In genomic region chr17:35701978-35702461, GRCm38 (mm10) we compare ENCODE assay signal across 8 mouse cellular contexts. TPM values are rescaled to one million over a fixed set of nuclear protein-coding genes. Genes with fewer than 3 reads are reported as not detected.
A peak's percentile ranks its signal among the peaks of the same experiment; 100 is the strongest.
DNase-seq lines count a peak whose midpoint lies in the region; ATAC-seq and TF ChIP-seq lines count a peak whose summit lies in the region.

No protein-coding gene starts in this region.

- no peaks in the 10 kb centered on the region for H3K27me3 ChIP-seq in ES-Bruce4 (ENCODE audit: control insufficient read depth, insufficient read depth, low read length, poor library complexity, severe bottlenecking)
- H3K27me3 ChIP-seq in forebrain, embryonic 16.5 days (replicated peaks; ENCODE audit: control insufficient read depth, insufficient read depth, low read length), result no peaks in the 10 kb centered on the region
- H3K27me3 ChIP-seq in intestine, embryonic 16.5 days (replicated peaks; ENCODE audit: control insufficient read depth, insufficient read depth, low read length), result no peaks in the 10 kb centered on the region
- H3K27me3 ChIP-seq in liver, embryonic 16.5 days (ENCODE audit: control insufficient read depth, insufficient read depth, low read depth, low read length), result peaks cover 73% of the 10 kb centered on the region

- no peaks in the 10 kb centered on the region for H3K9me3 ChIP-seq in ES-Bruce4 (replicated peaks; ENCODE audit: control insufficient read depth, insufficient read depth, low read length, poor library complexity, severe bottlenecking)
- H3K9me3 ChIP-seq in forebrain, embryonic 16.5 days (ENCODE audit: control insufficient read depth, low read length), result no peaks in the 10 kb centered on the region
- H3K9me3 ChIP-seq in intestine, embryonic 16.5 days (ENCODE audit: control insufficient read depth, low read length), result no peaks in the 10 kb centered on the region
- no peaks in the 10 kb centered on the region for H3K9me3 ChIP-seq in liver, embryonic 16.5 days (replicated peaks; ENCODE audit: control insufficient read depth, low read length)

- no peak for DNase-seq in spleen, postnatal 10 days (ENCODE audit: low spot score in 2 of 2)

- H3K27ac ChIP-seq in ES-Bruce4 (ENCODE audit: insufficient read depth, low read length), result no peak overlapping the region
- 0 out of 2 replicates have a peak overlapping the region, but pooled peaks have one; percentile 25 for H3K27ac ChIP-seq in brown adipose tissue, adult 24 weeks (replicated peaks; ENCODE audit: low read depth, low read length)
- H3K27ac ChIP-seq in forebrain, embryonic 16.5 days (ENCODE audit: low read length), result peak overlapping the region; percentile 100
- peak overlapping the region; percentile 97 for H3K27ac ChIP-seq in intestine, embryonic 16.5 days (ENCODE audit: low read length)
- no peak overlapping the region for H3K27ac ChIP-seq in liver, embryonic 16.5 days (ENCODE audit: low read length)
- H3K27ac ChIP-seq in olfactory bulb, adult 2 months (ENCODE audit: insufficient read depth, low read depth, low read length), result peak overlapping the region; percentile 81

- H3K9ac ChIP-seq in ES-Bruce4 (ENCODE audit: low read depth, poor library complexity, severe bottlenecking), result no peak overlapping the region
- H3K9ac ChIP-seq in forebrain, embryonic 16.5 days (replicated peaks; ENCODE audit: low read depth, low read length), result peak overlapping the region; percentile 90
- peak overlapping the region; percentile 77 for H3K9ac ChIP-seq in intestine, embryonic 16.5 days (ENCODE audit: low read depth, low read length)
- no peak overlapping the region for H3K9ac ChIP-seq in liver, embryonic 16.5 days (ENCODE audit: low read depth, low read length)

- TF ChIP-seq CTCF in ES-Bruce4 (IDR thresholded peaks at IDR 0.05; ENCODE audit: low read depth, low read length), result no peak
- no peak for TF ChIP-seq CTCF in olfactory bulb, adult 2 months (IDR thresholded peaks at IDR 0.05; ENCODE audit: insufficient read depth, low read depth, low read length)

- H3K4me1 ChIP-seq in ES-Bruce4 (ENCODE audit: control insufficient read depth, insufficient read depth, low read length), result peaks cover 1% of the 10 kb centered on the region
- H3K4me1 ChIP-seq in brown adipose tissue, adult 24 weeks (ENCODE audit: control insufficient read depth, insufficient read depth, insufficient read length, low read length), result peaks cover 2% of the 10 kb centered on the region; the same call in 1 of the 2 replicates
- H3K4me1 ChIP-seq in forebrain, embryonic 16.5 days (replicated peaks; ENCODE audit: control insufficient read depth, insufficient read depth, low read length), result peaks cover 66% of the 10 kb centered on the region
- H3K4me1 ChIP-seq in intestine, embryonic 16.5 days (ENCODE audit: control insufficient read depth, insufficient read depth, low read length), result peaks cover 66% of the 10 kb centered on the region
- H3K4me1 ChIP-seq in liver, embryonic 16.5 days (ENCODE audit: control insufficient read depth, low read depth, low read length), result peaks cover 3% of the 10 kb centered on the region
- peaks cover 50% of the 10 kb centered on the region for H3K4me1 ChIP-seq in olfactory bulb, adult 2 months (ENCODE audit: control insufficient read depth, insufficient read depth, low read length)

- WGBS in forebrain, embryonic 16.5 days, result 1% methylated on average over 16 of the region's 16 CpGs
- WGBS in intestine, embryonic 16.5 days, result 3% methylated on average over 16 of the region's 16 CpGs
- 11% methylated on average over 16 of the region's 16 CpGs for WGBS in liver, embryonic 16.5 days (ENCODE audit: insufficient replicate concordance)
- WGBS in olfactory bulb, adult 2 months, result 32% methylated on average over 16 of the region's 16 CpGs

- no peak for ATAC-seq in forebrain, embryonic 16.5 days
- ATAC-seq in intestine, embryonic 16.5 days, result peak; percentile 34
- 0 out of 2 replicates have a peak, but pooled peaks have one; percentile 9 for ATAC-seq in liver, embryonic 16.5 days (ENCODE audit: low read depth)
- no peak for ATAC-seq in activated CD4-positive, CD25-positive, alpha-beta regulatory T cell, adult 4 months

- TF ChIP-seq EP300 in ES-Bruce4 (IDR thresholded peaks at IDR 0.05; ENCODE audit: insufficient read depth, low read depth, low read length), result no peak

- no peak for TF ChIP-seq POLR2A in ES-Bruce4 (IDR thresholded peaks at IDR 0.05; ENCODE audit: insufficient read depth, low read length)
- TF ChIP-seq POLR2A in olfactory bulb, adult 2 months (IDR thresholded peaks at IDR 0.05; ENCODE audit: insufficient read depth, low read depth, low read length), result no peak

- no peaks in the 10 kb centered on the region for H3K36me3 ChIP-seq in ES-Bruce4 (ENCODE audit: control insufficient read depth, insufficient read depth, low read length, poor library complexity, severe bottlenecking)
- H3K36me3 ChIP-seq in forebrain, embryonic 16.5 days (ENCODE audit: control insufficient read depth, insufficient read depth), result no peaks in the 10 kb centered on the region
- H3K36me3 ChIP-seq in intestine, embryonic 16.5 days (ENCODE audit: control insufficient read depth, insufficient read depth, low read length), result no peaks in the 10 kb centered on the region
- H3K36me3 ChIP-seq in liver, embryonic 16.5 days (ENCODE audit: control insufficient read depth, insufficient read depth), result no peaks in the 10 kb centered on the region

- H3K4me2 ChIP-seq in forebrain, embryonic 16.5 days (ENCODE audit: low read length), result peak overlapping the region; percentile 90
- peak overlapping the region; percentile 85 for H3K4me2 ChIP-seq in intestine, embryonic 16.5 days (ENCODE audit: low read depth, low read length)
- H3K4me2 ChIP-seq in liver, embryonic 16.5 days (ENCODE audit: low read depth, low read length), result no peak overlapping the region

- peak overlapping the region; percentile 55 for H3K4me3 ChIP-seq in ES-Bruce4 (ENCODE audit: low read depth, low read length)
- H3K4me3 ChIP-seq in brown adipose tissue, adult 24 weeks (ENCODE audit: insufficient read depth, low read depth, low read length), result peak overlapping the region; percentile 60; the same call in 1 of the 2 replicates
- H3K4me3 ChIP-seq in forebrain, embryonic 16.5 days (replicated peaks; ENCODE audit: low read length), result peak overlapping the region; percentile 80
- peak overlapping the region; percentile 67 for H3K4me3 ChIP-seq in intestine, embryonic 16.5 days (ENCODE audit: low read length)
- H3K4me3 ChIP-seq in liver, embryonic 16.5 days (ENCODE audit: low read depth, low read length), result no peak overlapping the region; the same call in 1 of the 2 replicates
- peak overlapping the region; percentile 61 for H3K4me3 ChIP-seq in olfactory bulb, adult 2 months (ENCODE audit: insufficient read depth, low read depth, low read length)

RNA-seq across cellular contexts. Expression of gene Ddr1, which starts 2.4 kb away (rescaled TPM):
- 59.8 and 61.6 TPM in 2 replicates for polyA plus RNA-seq in ES-Bruce4 (2011; ENCODE audit: insufficient read depth, insufficient read length, low read depth, missing spikeins)
- polyA plus RNA-seq in brown adipose tissue, adult 24 weeks (2012; ENCODE audit: insufficient read depth, insufficient read length, missing spikeins), result 4.2 and 4.5 TPM in 2 replicates
- polyA plus RNA-seq in forebrain, embryonic 16.5 days (2015; fragmentation: Nextera tagmentation; extraction: Ambion mirVana), result 113 and 116 TPM in 2 replicates
- 54.1 and 57.1 TPM in 2 replicates for polyA plus RNA-seq in intestine, embryonic 16.5 days (2015; fragmentation: Nextera tagmentation; extraction: Ambion mirVana)
- polyA plus RNA-seq in liver, embryonic 16.5 days (2015; fragmentation: Nextera tagmentation; extraction: Ambion mirVana), result 2.9 and 4.1 TPM in 2 replicates
- polyA plus RNA-seq in olfactory bulb, adult 2 months (2012; ENCODE audit: insufficient read depth, insufficient read length, low replicate concordance, missing spikeins), result not detected in 2 replicates
- under 1 TPM; 0.66 to 0.71 TPM for polyA plus RNA-seq in activated CD4-positive, CD25-positive, alpha-beta regulatory T cell, adult 4 months (2017; shearing (Covaris generic))

RNA-seq across cellular contexts. Expression of gene Gtf2h4, which starts 28.5 kb away (rescaled TPM):
- 80.7 and 105 TPM in 2 replicates for polyA plus RNA-seq in ES-Bruce4 (2011; ENCODE audit: insufficient read depth, insufficient read length, low read depth, missing spikeins)
- polyA plus RNA-seq in brown adipose tissue, adult 24 weeks (2012; ENCODE audit: insufficient read depth, insufficient read length, missing spikeins), result 16.3 and 19.0 TPM in 2 replicates
- polyA plus RNA-seq in forebrain, embryonic 16.5 days (2015; fragmentation: Nextera tagmentation; extraction: Ambion mirVana), result 34.6 and 35.3 TPM in 2 replicates
- polyA plus RNA-seq in intestine, embryonic 16.5 days (2015; fragmentation: Nextera tagmentation; extraction: Ambion mirVana), result 41.9 and 45.1 TPM in 2 replicates
- 21.4 and 21.6 TPM in 2 replicates for polyA plus RNA-seq in liver, embryonic 16.5 days (2015; fragmentation: Nextera tagmentation; extraction: Ambion mirVana)
- not detected in 2 replicates for polyA plus RNA-seq in olfactory bulb, adult 2 months (2012; ENCODE audit: insufficient read depth, insufficient read length, low replicate concordance, missing spikeins)
- 10 to 100 TPM; 11.5 to 30.4 TPM for polyA plus RNA-seq in activated CD4-positive, CD25-positive, alpha-beta regulatory T cell, adult 4 months (2017; shearing (Covaris generic))

RNA-seq across cellular contexts. Expression of gene Vars2, which starts 34.6 kb away (rescaled TPM):
- 35.2 and 41.1 TPM in 2 replicates for polyA plus RNA-seq in ES-Bruce4 (2011; ENCODE audit: insufficient read depth, insufficient read length, low read depth, missing spikeins)
- polyA plus RNA-seq in brown adipose tissue, adult 24 weeks (2012; ENCODE audit: insufficient read depth, insufficient read length, missing spikeins), result 18.1 and 18.5 TPM in 2 replicates
- polyA plus RNA-seq in forebrain, embryonic 16.5 days (2015; fragmentation: Nextera tagmentation; extraction: Ambion mirVana), result 19.0 and 19.8 TPM in 2 replicates
- polyA plus RNA-seq in intestine, embryonic 16.5 days (2015; fragmentation: Nextera tagmentation; extraction: Ambion mirVana), result 19.3 and 22.8 TPM in 2 replicates
- 4.9 and 6.5 TPM in 2 replicates for polyA plus RNA-seq in liver, embryonic 16.5 days (2015; fragmentation: Nextera tagmentation; extraction: Ambion mirVana)
- polyA plus RNA-seq in olfactory bulb, adult 2 months (2012; ENCODE audit: insufficient read depth, insufficient read length, low replicate concordance, missing spikeins), result not detected in 2 replicates
- polyA plus RNA-seq in activated CD4-positive, CD25-positive, alpha-beta regulatory T cell, adult 4 months (2017; shearing (Covaris generic)), result 10 to 100 TPM in 1 of 2 experiments, 1 to 10 TPM in 1; 9.3 to 11.8 TPM

RNA-seq across cellular contexts. Expression of gene Mucl3, which starts 58.5 kb away (rescaled TPM):
- polyA plus RNA-seq in ES-Bruce4 (2011; ENCODE audit: insufficient read depth, insufficient read length, low read depth, missing spikeins), result 1.3 and 2.5 TPM in 2 replicates
- polyA plus RNA-seq in brown adipose tissue, adult 24 weeks (2012; ENCODE audit: insufficient read depth, insufficient read length, missing spikeins), result not detected in 2 replicates
- 0.08 TPM in 1 of 2 replicates, not detected in the other for polyA plus RNA-seq in forebrain, embryonic 16.5 days (2015; fragmentation: Nextera tagmentation; extraction: Ambion mirVana)
- 0.20 and 0.21 TPM in 2 replicates for polyA plus RNA-seq in intestine, embryonic 16.5 days (2015; fragmentation: Nextera tagmentation; extraction: Ambion mirVana)
- not detected in 2 replicates for polyA plus RNA-seq in liver, embryonic 16.5 days (2015; fragmentation: Nextera tagmentation; extraction: Ambion mirVana)
- not detected in 2 replicates for polyA plus RNA-seq in olfactory bulb, adult 2 months (2012; ENCODE audit: insufficient read depth, insufficient read length, low replicate concordance, missing spikeins)
- polyA plus RNA-seq in activated CD4-positive, CD25-positive, alpha-beta regulatory T cell, adult 4 months (2017; shearing (Covaris generic)), result under 1 TPM in 1 of 2 experiments, not detected in 1; 0.36 TPM

Comparison
In these comparisons a context has a peak if more than half of its experiments do, and no peak if none do; other contexts are left out.
1. H3K27ac ChIP-seq: peak in brown adipose tissue, adult 24 weeks (single experiment), forebrain, embryonic 16.5 days (single experiment), intestine, embryonic 16.5 days (single experiment) and olfactory bulb, adult 2 months (single experiment); none in ES-Bruce4 (single experiment) and liver, embryonic 16.5 days (single experiment).
2. H3K9ac ChIP-seq: peak in forebrain, embryonic 16.5 days (single experiment) and intestine, embryonic 16.5 days (single experiment); none in ES-Bruce4 (single experiment) and liver, embryonic 16.5 days (single experiment).
3. ATAC-seq: peak in intestine, embryonic 16.5 days (single experiment) and liver, embryonic 16.5 days (single experiment); none in forebrain, embryonic 16.5 days (single experiment) and activated CD4-positive, CD25-positive, alpha-beta regulatory T cell, adult 4 months (single experiment).
4. RNA of gene Gtf2h4, which starts 28.5 kb away (polyA plus RNA-seq): 80.7 to 105 TPM in ES-Bruce4, 41.9 to 45.1 TPM in intestine, embryonic 16.5 days, 34.6 to 35.3 TPM in forebrain, embryonic 16.5 days, 11.5 to 30.4 TPM in activated CD4-positive, CD25-positive, alpha-beta regulatory T cell, adult 4 months, 21.4 to 21.6 TPM in liver, embryonic 16.5 days and 16.3 to 19.0 TPM in brown adipose tissue, adult 24 weeks; not detected in olfactory bulb, adult 2 months; every median in the first group is over 10 times any median in the second.